Mouse (Mus musculus) bone marrow macrophage, adult 2 months (primary cell): Measurements from ENCODE around the gene Clic1.

ENCODE experiments used
- CTCF ChIP-seq: IDR thresholded peaks from 2 replicates; pipeline ENCODE4 v1.5.1; 2012; ENCODE audit warnings: low read depth, mild to moderate bottlenecking, low read length, moderate library complexity
- POLR2A ChIP-seq: IDR thresholded peaks from 2 replicates; pipeline ENCODE4 v1.6.1; 2012; ENCODE audit warnings: mild to moderate bottlenecking, low read depth, low read length, borderline replicate concordance

GRCm38 (mm10) chr17:35023756-35024155, 26.0 kb upstream of the Clic1 start:
- TF ChIP-seq CTCF (no peak), POLR2A (no peak)
